Mouse (Mus musculus) intestine, embryonic 14.5 days (tissue): ENCODE results near the gene Dusp23. TPM values are rescaled to one million over a fixed set of nuclear protein-coding genes. Genes with fewer than 3 reads are reported as not detected.

Experiments used
- ATAC-seq: fragments of 200-750 bp; cut with Nextera tagmentation; replicated peaks from 2 replicates; pipeline ENCODE4 v1.8.0; 2017; ENCODE audit warnings: low read depth, moderate number of reproducible peaks, moderate TSS enrichment, moderate library complexity; ENCODE audit not compliant: low FRiP score, low TSS enrichment
- DNase-seq: peaks from one replicate; pipeline ENCODE4 v3.0.0-alpha.2; 2018; ENCODE audit warnings: low spot score
- H3K27ac ChIP-seq: fragments of 300-500 bp; sonication (generic); 2 replicates; pipeline ENCODE4 v1.5.1; 2014; ENCODE audit warnings: low read depth, mild to moderate bottlenecking, control low read depth
- H3K27me3 ChIP-seq: fragments of 300-500 bp; sonication (generic); replicated peaks from 2 replicates; pipeline ENCODE4 v1.6.1; 2014; ENCODE audit warnings: low read length, control low read depth; ENCODE audit not compliant: control insufficient read depth, insufficient read depth
- H3K36me3 ChIP-seq: fragments of 300-500 bp; sonication (generic); 2 replicates; pipeline ENCODE4 v1.6.1; 2014; ENCODE audit warnings: low read length, control low read depth; ENCODE audit not compliant: control insufficient read depth, insufficient read depth
- H3K4me1 ChIP-seq: fragments of 300-500 bp; sonication (generic); replicated peaks from 2 replicates; pipeline ENCODE4 v1.6.1; 2014; ENCODE audit warnings: low read length, control low read depth, mixed read lengths; ENCODE audit not compliant: control insufficient read depth, insufficient read depth
- H3K4me2 ChIP-seq: fragments of 300-500 bp; sonication (generic); 2 replicates; pipeline ENCODE4 v1.6.1; 2014; ENCODE audit warnings: low read length
- H3K4me3 ChIP-seq: fragments of 300-500 bp; sonication (generic); 2 replicates; pipeline ENCODE4 v1.5.1; 2014; ENCODE audit warnings: low read depth, low read length, control low read depth, mixed read lengths
- H3K9ac ChIP-seq: fragments of 300-500 bp; sonication (generic); 2 replicates; pipeline ENCODE4 v1.6.1; 2014; ENCODE audit warnings: mild to moderate bottlenecking, low read length
- H3K9me3 ChIP-seq: fragments of 300-500 bp; sonication (generic); 2 replicates; pipeline ENCODE4 v1.6.1; 2016; ENCODE audit warnings: low read length, control low read depth; ENCODE audit not compliant: control insufficient read depth
- WGBS: fragments of 180-500 bp; shearing (Covaris S2); extraction: QIAGEN DNeasy Blood & Tissue Kit; methylation state at CpG from one replicate; pipeline ENCODE4 v1.1.7; 2014; 5-methylcytosine and 5-hydroxymethylcytosine counted together
- polyA plus RNA-seq: library from polyadenylated mRNA; unstranded; fragments of >200 nt; fragmentation: Nextera tagmentation; extraction: Ambion mirVana; gene quantifications from 2 replicates; pipeline ENCODE4 v1.2.1, GENCODE M21; 2014

Gene Dusp23
- polyA plus RNA-seq, 1 experiment from 2014 or later, result 11.8 TPM

- Histone ChIP-seq H3K4me1 (no peaks in the 10 kb centered on the region), H3K4me3 (no peak overlapping the region), H3K36me3 (no peaks in the 10 kb centered on the region), H3K9me3 (no peaks in the 10 kb centered on the region), H3K27me3 (no peaks in the 10 kb centered on the region), H3K4me2 (no peak overlapping the region), H3K27ac (no peak overlapping the region), H3K9ac (no peak overlapping the region)
- DNase-seq (no peak), ATAC-seq (no peak)
- 41% methylated on average over 4 of the region's 4 CpGs for WGBS
Measured at GRCm38 (mm10) chr1:172635258-172635657, 2.5 kb upstream of the Dusp23 start.

GRCm38 (mm10) chr1:172634136-172634535 lies 1.4 kb upstream of the Dusp23 start:
- WGBS, result 91% methylated on average over 2 of the region's 2 CpGs
- Histone ChIP-seq H3K4me1 (no peaks in the 10 kb centered on the region), H3K27me3 (no peaks in the 10 kb centered on the region), H3K9ac (no peak overlapping the region), H3K9me3 (no peaks in the 10 kb centered on the region), H3K4me2 (no peak overlapping the region), H3K36me3 (no peaks in the 10 kb centered on the region), H3K4me3 (no peak overlapping the region), H3K27ac (no peak overlapping the region)
- ATAC-seq (no peak), DNase-seq (no peak)

- no peak for DNase-seq
- H3K9ac ChIP-seq, result no peak overlapping the region
- no peak for ATAC-seq
- no peak overlapping the region for H3K4me2 ChIP-seq
- WGBS, result 87% methylated on average over 5 of the region's 5 CpGs
- 0 out of 2 replicates have a peak, but pooled peaks cover 2% of the 10 kb centered on the region for H3K9me3 ChIP-seq
- no peaks in the 10 kb centered on the region for H3K4me1 ChIP-seq
- no peaks in the 10 kb centered on the region for H3K36me3 ChIP-seq
- no peaks in the 10 kb centered on the region for H3K27me3 ChIP-seq
- no peak overlapping the region for H3K27ac ChIP-seq
- H3K4me3 ChIP-seq, result no peak overlapping the region
Measured at GRCm38 (mm10) chr1:172631721-172632120, 1.0 kb downstream of the Dusp23 start.

DNA sequence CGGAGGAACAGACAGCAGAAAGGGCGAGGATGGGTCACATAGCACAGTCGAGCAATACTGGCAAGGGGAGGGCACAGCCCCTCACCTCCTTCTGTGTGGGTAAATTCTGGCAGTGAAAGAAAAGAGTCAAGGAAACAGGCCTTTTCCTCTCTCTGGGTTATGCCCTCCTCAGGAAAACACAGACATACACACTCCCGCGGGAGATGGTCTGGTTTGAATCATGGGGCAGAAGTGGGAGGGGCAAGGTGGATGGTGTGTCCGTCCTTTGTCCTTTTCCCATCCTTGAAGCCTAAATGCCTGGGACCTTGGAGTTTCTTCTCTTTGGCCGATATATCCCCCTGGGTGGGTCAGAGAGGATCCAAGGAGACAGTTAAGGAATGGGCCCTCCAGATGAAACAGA lies 2.9 kb downstream of the Dusp23 start:
- Histone ChIP-seq H3K4me1 (no peaks in the 10 kb centered on the region), H3K9ac (no peak overlapping the region), H3K27ac (no peak overlapping the region), H3K4me2 (no peak overlapping the region), H3K36me3 (no peaks in the 10 kb centered on the region), H3K4me3 (no peak overlapping the region), H3K9me3 (0 out of 2 replicates have a peak, but pooled peaks cover 3% of the 10 kb centered on the region), H3K27me3 (no peaks in the 10 kb centered on the region)
- DNase-seq (peak; percentile 49), ATAC-seq (no peak)
- 39% methylated on average over 7 of the region's 7 CpGs for WGBS

- no peak overlapping the region for H3K4me2 ChIP-seq
- WGBS, result 90% methylated on average over 3 of the region's 3 CpGs
- H3K4me3 ChIP-seq, result no peak overlapping the region
- no peak overlapping the region for H3K9ac ChIP-seq
- H3K4me1 ChIP-seq, result no peaks in the 10 kb centered on the region
- H3K27me3 ChIP-seq, result no peaks in the 10 kb centered on the region
- DNase-seq, result no peak
- no peaks in the 10 kb centered on the region for H3K36me3 ChIP-seq
- H3K27ac ChIP-seq, result no peak overlapping the region
- H3K9me3 ChIP-seq, result 0 out of 2 replicates have a peak, but pooled peaks cover 3% of the 10 kb centered on the region
- ATAC-seq, result no peak
Measured at GRCm38 (mm10) chr1:172626306-172626705, 6.5 kb downstream of the Dusp23 start.

- no peaks in the 10 kb centered on the region for H3K36me3 ChIP-seq
- no peak overlapping the region for H3K4me3 ChIP-seq
- DNase-seq, result no peak
- no peak for ATAC-seq
- no peak overlapping the region for H3K27ac ChIP-seq
- WGBS, result 50% methylated on average over 3 of the region's 3 CpGs
- no peak overlapping the region for H3K9ac ChIP-seq
- no peaks in the 10 kb centered on the region for H3K4me1 ChIP-seq
- H3K4me2 ChIP-seq, result no peak overlapping the region
- H3K9me3 ChIP-seq, result 0 out of 2 replicates have a peak, but pooled peaks cover 3% of the 10 kb centered on the region
- H3K27me3 ChIP-seq, result no peaks in the 10 kb centered on the region
Measured at GRCm38 (mm10) chr1:172624081-172624480, 8.7 kb downstream of the Dusp23 start.

DNA sequence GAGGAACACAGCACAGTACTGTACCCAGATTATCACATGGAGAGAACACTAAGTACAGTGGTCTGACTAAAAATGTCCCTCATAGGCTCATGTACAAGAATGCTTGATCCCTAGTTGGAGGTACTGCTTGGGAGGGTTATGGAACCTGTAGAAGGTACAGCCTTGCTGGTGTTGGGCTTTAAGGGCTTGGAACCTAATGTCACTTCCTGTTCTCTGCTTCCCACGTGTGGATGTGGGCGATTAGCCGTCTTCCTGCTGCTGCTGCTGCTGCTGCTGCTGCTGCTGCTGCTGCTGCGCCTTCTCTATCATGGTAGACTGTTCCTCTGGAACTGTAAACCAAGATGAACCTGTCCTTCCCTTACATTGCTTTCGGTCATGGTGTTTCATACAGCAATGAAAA lies 9.2 kb downstream of the Dusp23 start:
- ATAC-seq, result no peak
- H3K4me3 ChIP-seq, result no peak overlapping the region
- no peaks in the 10 kb centered on the region for H3K36me3 ChIP-seq
- no peak overlapping the region for H3K27ac ChIP-seq
- no peaks in the 10 kb centered on the region for H3K4me1 ChIP-seq
- 62% methylated on average over 5 of the region's 5 CpGs for WGBS
- H3K9me3 ChIP-seq, result 0 out of 2 replicates have a peak, but pooled peaks cover 3% of the 10 kb centered on the region
- H3K27me3 ChIP-seq, result no peaks in the 10 kb centered on the region
- H3K9ac ChIP-seq, result no peak overlapping the region
- no peak overlapping the region for H3K4me2 ChIP-seq
- no peak for DNase-seq

DNA sequence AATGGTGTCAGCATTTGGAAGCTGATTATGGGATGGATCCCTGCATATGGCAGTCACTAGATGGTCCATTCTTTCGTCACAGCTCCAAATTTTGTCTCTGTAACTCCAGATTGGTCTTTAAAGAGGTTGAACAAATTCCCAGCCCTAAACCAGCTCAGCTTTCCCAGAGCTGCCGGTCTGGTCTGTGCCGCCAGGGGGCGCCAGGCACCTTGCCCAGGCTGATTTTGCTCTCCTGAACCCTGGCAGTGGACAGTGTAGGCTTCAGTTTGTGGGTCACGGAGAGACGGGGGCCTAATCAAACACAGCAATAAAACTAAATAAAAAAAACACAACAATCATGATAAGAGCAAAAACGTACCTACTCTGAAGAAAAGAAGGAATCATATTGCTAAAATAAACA lies 13.5 kb downstream of the Dusp23 start:
- no peaks in the 10 kb centered on the region for H3K9me3 ChIP-seq
- peak; percentile 81 for DNase-seq
- no peak overlapping the region for H3K9ac ChIP-seq
- H3K27ac ChIP-seq, result no peak overlapping the region
- H3K27me3 ChIP-seq, result no peaks in the 10 kb centered on the region
- H3K4me2 ChIP-seq, result no peak overlapping the region
- ATAC-seq, result no peak
- no peaks in the 10 kb centered on the region for H3K36me3 ChIP-seq
- H3K4me3 ChIP-seq, result no peak overlapping the region
- 20% methylated on average over 7 of the region's 7 CpGs for WGBS
- 0 out of 2 replicates have a peak, but pooled peaks cover 5% of the 10 kb centered on the region for H3K4me1 ChIP-seq

DNA sequence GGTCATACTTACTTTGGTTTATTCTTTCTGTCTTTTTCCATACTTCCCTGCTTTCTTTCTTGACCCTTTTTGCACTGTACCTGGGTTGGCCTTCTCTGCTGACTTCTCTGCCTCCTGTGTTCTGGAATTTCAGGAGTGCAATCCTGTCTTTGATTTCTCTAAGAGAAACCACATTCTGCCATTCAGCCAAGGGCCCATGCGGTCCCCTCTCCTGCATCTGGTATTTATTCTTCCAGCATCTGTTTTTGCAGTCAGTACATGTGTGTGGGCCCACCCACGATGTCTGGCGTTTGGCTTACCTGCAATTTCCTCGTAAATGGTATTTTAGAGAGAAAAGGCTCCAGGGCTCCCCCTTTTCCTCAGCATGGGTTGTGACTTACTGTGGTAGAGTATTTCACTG lies 14.6 kb downstream of the Dusp23 start:
- Histone ChIP-seq H3K4me1 (0 out of 2 replicates have a peak, but pooled peaks cover 5% of the 10 kb centered on the region), H3K36me3 (no peaks in the 10 kb centered on the region), H3K9me3 (no peaks in the 10 kb centered on the region), H3K4me3 (no peak overlapping the region), H3K27me3 (no peaks in the 10 kb centered on the region), H3K9ac (no peak overlapping the region), H3K27ac (no peak overlapping the region), H3K4me2 (no peak overlapping the region)
- DNase-seq (no peak), ATAC-seq (no peak)
- WGBS, result 46% methylated on average over 4 of the region's 4 CpGs
